Mouse (Mus musculus) cerebellum, postnatal 4 days (tissue): Measurements from ENCODE around the gene Narfl.
"Not testable (repeated sequence)": the region's sequence is repeated elsewhere in the genome, so short reads cannot be mapped to it uniquely, and the experiment has no call there.

Experiments
- DNase-seq, 2 experiments: peaks; one replicate each; pipeline ENCODE4 v3.0.0; 2022; ENCODE audit warnings: low spot score in 2 of 2, mixed read lengths in 1 of 2

The Narfl gene

DNA sequence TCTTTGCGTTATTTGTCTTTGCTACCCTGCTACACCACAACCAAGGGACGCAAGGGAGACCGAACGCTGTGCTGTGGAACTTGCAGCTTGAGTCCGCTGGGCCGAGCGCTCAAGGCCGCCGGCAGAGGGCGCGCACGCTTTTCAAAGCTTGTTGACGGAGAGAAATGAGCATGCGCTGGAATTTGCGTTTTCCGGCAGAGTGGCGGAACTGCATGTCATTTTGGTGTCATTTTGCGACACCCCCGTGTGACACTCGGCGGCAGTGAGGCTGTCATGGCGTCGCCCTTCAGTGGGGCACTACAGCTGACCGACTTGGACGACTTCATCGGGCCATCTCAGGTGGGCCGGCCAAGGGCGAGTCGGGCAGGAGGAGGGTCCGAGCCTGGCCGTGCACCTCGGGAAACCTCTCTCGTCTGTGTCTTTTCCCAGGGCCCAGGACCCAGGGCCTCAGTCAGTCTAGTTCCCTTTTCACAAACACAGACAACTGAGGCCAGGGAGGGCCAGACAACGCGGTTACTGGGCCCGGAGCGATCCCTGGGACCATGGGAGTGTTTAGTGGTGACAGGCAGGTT is at the start of gene Narfl:
Gene Narfl (plus strand): TSS at position 228 of the 572 bp plus-strand sequence.
- DNase-seq: peak; percentile 99

GRCm38 (mm10) chr17:25723919-25724318 is 49.7 kb upstream of the Narfl start:
- DNase-seq: no peak

DNA sequence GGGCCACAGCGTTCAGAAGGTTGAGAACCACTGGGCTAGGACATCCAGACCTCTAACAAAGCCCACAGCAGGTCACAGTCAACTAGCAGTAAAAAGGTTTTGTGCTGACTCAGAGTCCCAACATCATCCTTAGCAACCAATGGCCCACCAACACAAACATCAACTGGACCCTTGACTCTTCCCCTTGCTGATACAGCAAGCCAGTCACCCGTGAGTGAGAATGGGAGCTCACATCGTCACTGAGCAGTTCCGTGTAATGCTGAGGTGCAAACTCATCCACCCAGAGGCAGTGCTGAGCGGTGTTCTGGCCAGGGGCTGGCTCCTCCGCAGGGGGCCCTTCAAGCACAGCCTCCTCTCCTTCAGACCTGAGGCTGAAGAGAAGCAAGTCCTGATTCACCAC is 48.3 kb upstream of the Narfl start:
- DNase-seq: no peak

- DNase-seq: peak; percentile 90 to 98
Measured at GRCm38 (mm10) chr17:25727265-25728008, 46.1 kb upstream of the Narfl start, which contains the start of the genes Chtf18 and Rpusd1. TSS of gene Chtf18 (minus strand) at chr17:25727419. TSS of gene Rpusd1 (plus strand) at chr17:25727670.

GRCm38 (mm10) chr17:25728009-25728270 is 45.6 kb upstream of the Narfl start:
- DNase-seq: no peak

DNA sequence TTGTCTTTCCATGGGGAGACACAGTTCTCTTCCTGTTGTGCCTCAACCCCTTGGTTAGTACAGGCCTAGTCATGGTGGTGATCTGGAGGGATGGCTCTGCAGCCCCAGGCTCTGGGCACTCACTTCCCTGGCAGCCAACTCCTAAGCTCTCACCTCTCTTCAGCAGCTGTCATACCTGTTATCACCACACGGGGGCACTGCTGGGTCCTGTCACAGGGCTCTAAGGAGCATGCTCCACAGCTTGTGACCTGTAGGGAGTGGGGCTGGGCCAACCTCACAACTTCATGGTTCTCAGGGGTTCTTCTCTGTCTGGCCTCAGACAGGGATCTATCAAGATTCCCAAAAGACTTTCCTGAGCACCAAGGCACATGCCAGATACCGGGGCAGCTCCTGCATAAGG is 41.5 kb upstream of the Narfl start:
- DNase-seq: peak; percentile 75 to 88

- DNase-seq: no peak
Measured at GRCm38 (mm10) chr17:25735246-25735645, 38.3 kb upstream of the Narfl start.

GRCm38 (mm10) chr17:25735745-25736144 is 37.8 kb upstream of the Narfl start, which contains the start of gene Mslnl:
TSS of gene Mslnl (plus strand) at chr17:25736042.
- DNase-seq: no peak

DNA sequence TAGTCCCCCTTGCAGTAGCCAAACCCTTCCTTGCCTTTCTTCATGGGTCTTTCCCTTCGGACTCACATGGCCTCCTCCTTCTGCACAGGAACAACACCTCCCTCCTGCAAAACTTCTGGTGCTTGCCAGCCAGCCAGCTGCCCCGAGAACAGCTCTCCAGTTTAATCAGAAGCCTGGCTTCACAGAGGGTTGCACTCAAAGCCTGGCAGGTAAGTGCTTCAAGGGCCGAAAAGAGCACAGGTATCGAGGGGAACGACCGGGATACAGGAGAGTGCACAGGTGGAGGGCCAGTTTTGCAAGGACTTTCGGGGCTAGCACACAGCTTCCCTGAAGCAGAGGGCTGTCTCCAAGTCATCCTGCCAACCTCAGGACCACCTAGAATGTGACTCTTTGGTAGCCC is 34.7 kb upstream of the Narfl start:
- no peak for DNase-seq

DNA sequence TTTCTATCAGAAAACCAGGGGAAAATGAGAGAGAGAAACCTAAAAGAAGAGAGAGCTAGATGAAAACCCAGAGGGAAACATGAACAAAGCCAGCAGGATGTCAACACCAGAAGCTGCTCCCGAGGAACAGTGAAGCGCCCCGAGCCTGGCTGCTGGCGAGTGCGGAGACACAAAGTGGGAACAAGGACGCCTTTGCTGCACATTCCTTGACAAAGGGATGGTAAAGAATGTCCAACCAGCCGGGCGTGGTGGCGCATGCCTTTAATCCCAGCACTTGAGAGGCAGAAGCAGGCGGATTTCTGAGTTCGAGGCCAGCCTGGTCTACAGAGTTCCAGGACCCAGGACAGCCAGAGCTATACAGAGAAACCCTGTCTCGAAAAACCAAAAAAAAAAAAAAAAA is 32.1 kb upstream of the Narfl start:
- not testable (repeated sequence) for DNase-seq

GRCm38 (mm10) chr17:25743831-25744230 is 29.7 kb upstream of the Narfl start:
- no peak for DNase-seq

DNA sequence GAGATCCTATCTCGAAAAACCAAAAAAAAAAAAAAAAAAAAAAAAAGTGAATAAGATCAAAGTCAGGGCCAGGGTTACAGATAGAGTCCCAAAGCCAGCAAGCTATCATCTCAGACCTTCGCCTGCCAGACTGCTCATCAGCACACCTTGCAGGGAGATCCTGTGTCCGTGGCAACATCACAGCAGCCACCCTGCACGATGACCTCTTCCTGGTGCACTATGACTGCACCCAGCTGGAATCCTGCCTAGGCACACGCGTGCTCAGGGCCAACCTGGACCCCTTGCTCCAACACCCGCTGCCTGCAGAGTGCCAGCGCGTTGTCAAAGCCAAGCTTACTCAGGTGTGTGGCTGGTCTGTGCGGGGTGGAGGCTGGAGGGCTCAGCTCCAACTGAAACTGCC is 29.3 kb upstream of the Narfl start:
- no peak for DNase-seq

DNA sequence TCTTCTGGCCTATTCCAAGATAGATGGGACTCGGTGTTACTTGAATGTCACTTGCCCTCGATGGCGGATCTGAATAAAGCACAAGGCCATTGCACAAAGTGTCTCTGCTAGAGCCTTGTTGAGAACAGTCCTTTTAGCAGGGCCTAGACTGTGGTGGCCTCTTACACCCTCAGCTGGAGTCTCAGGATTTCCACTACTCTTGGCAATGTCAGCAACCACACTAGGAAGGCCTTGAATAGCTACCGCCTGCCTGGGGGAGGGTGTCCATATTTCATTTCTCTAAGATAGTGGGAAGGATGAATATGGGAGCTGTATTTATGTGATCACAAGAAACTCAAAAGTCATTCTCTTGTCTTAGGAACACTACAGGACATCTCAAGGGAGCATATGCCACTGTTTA is 25.3 kb upstream of the Narfl start:
- no peak for DNase-seq

DNA sequence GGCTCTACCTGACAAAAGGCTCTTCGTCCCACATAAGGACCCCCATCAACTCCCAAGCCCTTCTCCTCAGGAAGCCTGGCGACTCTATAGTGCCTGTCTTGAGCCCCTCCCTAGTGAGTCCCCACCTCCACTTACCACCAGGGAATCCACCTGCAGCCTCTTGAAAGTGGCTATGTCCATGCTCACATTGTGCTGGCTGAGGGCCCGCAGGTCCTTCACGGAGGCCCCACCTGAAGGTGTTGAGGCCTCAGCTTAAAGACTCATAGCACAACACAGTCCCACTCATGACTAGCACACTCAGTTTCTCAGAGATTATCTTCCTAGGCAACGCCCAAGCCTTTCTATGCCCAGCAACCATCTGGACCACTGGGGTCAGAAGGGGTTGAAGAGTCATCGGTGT is 24.3 kb upstream of the Narfl start:
- DNase-seq: no peak

DNA sequence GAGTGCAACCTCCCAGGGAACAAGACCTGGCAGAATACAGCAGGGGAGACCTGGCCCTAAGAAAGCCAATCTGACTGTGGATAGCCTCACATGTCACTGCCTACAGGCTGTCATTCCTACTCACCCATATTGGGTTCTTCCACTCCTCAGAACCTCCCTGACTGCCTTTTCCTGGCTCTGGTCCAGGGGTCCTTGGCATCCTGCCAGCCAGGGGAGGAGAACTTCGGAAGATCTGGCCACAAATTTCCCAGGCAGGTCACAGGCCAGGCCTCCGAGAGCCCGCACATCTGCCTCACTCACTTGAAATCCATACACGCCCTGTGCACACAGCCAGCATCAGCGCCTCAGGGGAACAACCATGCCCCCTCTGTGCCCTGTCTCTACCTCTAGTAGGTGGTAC is 22.1 kb upstream of the Narfl start:
- peak; percentile 46 to 65 for DNase-seq

DNA sequence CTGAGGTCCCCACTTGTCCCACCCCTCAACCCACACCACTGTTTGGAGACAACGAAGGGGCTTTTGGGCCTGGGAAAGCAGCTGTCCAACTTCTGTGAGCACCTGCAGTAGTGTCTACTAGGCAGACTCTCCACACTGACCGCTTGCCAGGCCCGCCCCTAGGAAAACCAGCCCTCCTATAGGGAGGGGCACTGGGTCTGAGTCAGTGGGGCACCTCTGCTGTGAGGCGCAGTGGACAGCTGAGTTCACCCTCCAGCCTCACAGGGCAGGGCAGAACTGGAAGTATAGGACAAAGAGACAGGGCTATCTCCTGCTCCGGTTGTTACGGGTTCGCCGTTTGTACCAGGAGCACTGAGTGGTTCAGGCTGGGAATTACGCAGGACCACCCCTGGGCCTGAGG is 19.3 kb upstream of the Narfl start, which contains the start of gene Msln:
Gene Msln (minus strand): TSS at position 138 of the 400 bp plus-strand sequence.
- no peak for DNase-seq

- DNase-seq: no peak
Measured at GRCm38 (mm10) chr17:25755086-25755485, 18.5 kb upstream of the Narfl start.

- no peak for DNase-seq
Measured at GRCm38 (mm10) chr17:25755627-25756377, 17.8 kb upstream of the Narfl start.

GRCm38 (mm10) chr17:25756378-25757242 is 17.0 kb upstream of the Narfl start:
- no peak for DNase-seq

GRCm38 (mm10) chr17:25757691-25758090 is 15.9 kb upstream of the Narfl start:
- no peak for DNase-seq

GRCm38 (mm10) chr17:25760148-25760547 is 13.4 kb upstream of the Narfl start:
- DNase-seq: no peak

DNA sequence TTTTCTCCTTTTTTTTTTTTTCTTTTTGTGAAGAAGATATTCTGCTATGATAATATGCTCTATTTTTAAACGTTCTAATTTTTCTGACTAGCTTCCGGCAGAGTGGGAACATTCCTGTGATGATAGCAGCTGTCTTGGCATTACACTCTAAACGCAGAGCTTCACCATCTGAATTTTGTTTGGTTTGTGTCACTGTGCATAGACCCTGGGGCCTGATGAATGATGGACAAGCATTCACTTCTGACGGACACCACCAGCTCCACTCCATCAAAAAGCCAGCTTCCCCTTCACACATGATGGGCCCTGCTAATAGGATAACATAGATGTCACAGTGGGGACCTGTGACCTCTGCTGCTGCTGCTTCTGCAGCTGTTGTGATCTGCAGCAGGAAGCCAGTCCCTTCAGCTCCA is 12.0 kb upstream of the Narfl start:
- no peak for DNase-seq
